Mouse (Mus musculus): ENCODE data around the gene Fam222b.

DNA sequence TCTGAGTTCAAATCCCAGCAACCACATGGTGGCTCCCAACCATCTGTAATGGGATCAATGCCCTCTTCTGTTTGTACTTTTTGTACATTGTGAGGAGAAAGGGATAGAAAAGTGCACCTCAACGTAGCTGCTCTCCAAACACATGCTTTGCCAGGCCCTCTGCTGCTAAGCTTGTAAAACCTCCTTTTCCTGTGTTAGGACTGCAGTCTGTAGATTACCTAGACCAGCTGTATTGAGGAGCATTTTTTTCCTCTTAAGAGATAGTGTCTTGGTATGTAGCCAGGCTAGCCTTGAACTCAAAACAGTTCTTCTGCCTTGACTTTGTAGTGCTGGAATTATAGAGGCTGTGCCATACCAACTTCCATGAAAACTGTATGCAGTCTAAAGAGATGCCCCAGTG lies 41.7 kb downstream of the Fam222b start:
- TF ChIP-seq CTCF (IDR thresholded peaks at IDR 0.05; ENCODE audit: control insufficient read depth, insufficient read depth, low read length) (no peak), POLR2A (IDR thresholded peaks at IDR 0.05; ENCODE audit: borderline replicate concordance, control insufficient read depth, low read depth, low read length) (no peak)
